Mouse (Mus musculus) lung, adult 18-20 months (tissue): ENCODE data around the gene Mzt1.
"Not testable (repeated sequence)": the region's sequence is repeated elsewhere in the genome, so short reads cannot be mapped to it uniquely, and the experiment has no call there.

Experiments used
- DNase-seq, 2 experiments: peaks; one replicate each; pipeline ENCODE4 v3.0.0; 2022; ENCODE audit warnings: mixed read lengths in 2 of 2

Mzt1 gene

GRCm38 (mm10) chr14:99046031-99046781 lies at the start of gene Mzt1, which contains the start of gene Bora:
TSS of gene Mzt1 (minus strand) at chr14:99046134.
TSS of gene Bora (plus strand) at chr14:99046222.
- DNase-seq, result peak; percentile 91 to 92

GRCm38 (mm10) chr14:99088947-99089346 lies 43.0 kb upstream of the Mzt1 start:
- no peak for DNase-seq

- DNase-seq, result no peak
These were observed 25.2 kb upstream of the Mzt1 start for GRCm38 (mm10) chr14:99071146-99071545.

GRCm38 (mm10) chr14:99063091-99063490 lies 17.2 kb upstream of the Mzt1 start:
- no peak for DNase-seq

GRCm38 (mm10) chr14:99060616-99061015 lies 14.7 kb upstream of the Mzt1 start:
- no peak for DNase-seq

- no peak for DNase-seq
These were observed 13.1 kb upstream of the Mzt1 start for GRCm38 (mm10) chr14:99058959-99059586.

- no peak for DNase-seq
These were observed 848 bp upstream of the Mzt1 start for GRCm38 (mm10) chr14:99046782-99047181.

GRCm38 (mm10) chr14:99045378-99046030 lies 430 bp downstream of the Mzt1 start:
- peak; percentile 21 to 26 for DNase-seq

- DNase-seq, result no peak
These were observed 1.2 kb downstream of the Mzt1 start for GRCm38 (mm10) chr14:99044718-99045117.

- DNase-seq, result no peak
These were observed 1.8 kb downstream of the Mzt1 start for GRCm38 (mm10) chr14:99044096-99044495.

- DNase-seq, result no peak
These were observed 2.4 kb downstream of the Mzt1 start for GRCm38 (mm10) chr14:99043499-99043898.

- DNase-seq, result no peak
These were observed 4.5 kb downstream of the Mzt1 start for GRCm38 (mm10) chr14:99041416-99041815.

GRCm38 (mm10) chr14:99039308-99039707 lies 6.6 kb downstream of the Mzt1 start:
- not testable (repeated sequence) for DNase-seq

GRCm38 (mm10) chr14:99037703-99038102 lies 8.2 kb downstream of the Mzt1 start:
- peak in 1 of 2 experiments; percentile 17 for DNase-seq

GRCm38 (mm10) chr14:99036039-99036438 lies 9.9 kb downstream of the Mzt1 start:
- DNase-seq, result no peak

- DNase-seq, result not testable (repeated sequence)
These were observed 11.1 kb downstream of the Mzt1 start for GRCm38 (mm10) chr14:99034851-99035250.

GRCm38 (mm10) chr14:99032596-99032995 lies 13.3 kb downstream of the Mzt1 start:
- DNase-seq, result no peak

GRCm38 (mm10) chr14:99031337-99031873 lies 14.5 kb downstream of the Mzt1 start:
- DNase-seq, result no peak

GRCm38 (mm10) chr14:99029987-99030386 lies 15.9 kb downstream of the Mzt1 start:
- no peak for DNase-seq

GRCm38 (mm10) chr14:99022346-99023086 lies 23.4 kb downstream of the Mzt1 start:
- DNase-seq, result no peak

GRCm38 (mm10) chr14:99019136-99019808 lies 26.7 kb downstream of the Mzt1 start:
- DNase-seq, result no peak

- DNase-seq, result no peak
These were observed 27.2 kb downstream of the Mzt1 start for GRCm38 (mm10) chr14:99018691-99019090.
